Mouse (Mus musculus) lung, postnatal 10 days (tissue): ENCODE measurements around the gene Hoxd11.

Source experiments
- DNase-seq: peaks from one replicate; pipeline ENCODE4 v3.0.0; 2021

Hoxd11 gene

DNA sequence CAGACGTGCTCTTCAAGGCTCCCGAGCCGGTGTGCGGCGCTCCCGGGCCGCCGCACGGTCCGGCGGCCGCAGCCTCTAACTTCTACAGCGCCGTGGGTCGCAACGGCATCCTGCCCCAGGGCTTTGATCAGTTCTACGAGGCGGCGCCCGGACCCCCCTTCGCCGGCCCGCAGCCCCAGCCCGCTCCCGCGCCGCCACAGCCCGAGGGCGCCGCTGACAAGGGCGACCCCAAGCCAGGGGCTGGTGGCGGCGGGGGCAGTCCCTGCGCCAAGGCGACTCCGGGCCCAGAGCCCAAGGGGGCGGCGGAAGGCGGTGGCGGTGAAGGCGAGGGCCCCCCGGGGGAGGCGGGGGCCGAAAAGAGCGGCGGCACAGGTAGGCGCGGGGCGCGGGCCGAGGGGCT is 3.4 kb downstream of the Hoxd11 start:
- no peak for DNase-seq

GRCm38 (mm10) chr2:74683471-74683951 is 4.2 kb downstream of the Hoxd11 start:
- no peak for DNase-seq

DNA sequence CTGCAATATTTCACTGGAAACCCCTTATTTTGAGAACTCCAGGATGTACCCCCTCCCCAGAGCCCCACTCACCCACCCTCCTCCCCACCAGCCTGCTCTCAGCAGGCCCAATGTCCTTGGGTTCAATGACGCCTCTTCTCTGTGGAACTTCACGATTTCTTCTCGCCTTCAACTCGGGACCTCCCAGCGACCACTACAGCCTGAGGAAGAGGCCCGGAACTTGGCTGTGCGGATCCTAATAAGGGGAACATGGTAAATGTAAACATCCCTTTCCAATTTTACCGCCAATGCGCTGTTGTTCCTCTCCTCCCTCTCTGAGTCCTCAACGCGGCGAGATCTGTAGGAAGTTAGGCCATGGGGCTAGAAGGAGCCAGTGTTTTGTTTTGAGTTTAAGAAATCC is 4.7 kb downstream of the Hoxd11 start:
- no peak for DNase-seq

GRCm38 (mm10) chr2:74685059-74685603 is 5.8 kb downstream of the Hoxd11 start:
- no peak for DNase-seq

- DNase-seq: peak; percentile 67
These were observed 7.1 kb downstream of the Hoxd11 start for GRCm38 (mm10) chr2:74686301-74686987.

GRCm38 (mm10) chr2:74686988-74687697 is 7.8 kb downstream of the Hoxd11 start:
- no peak for DNase-seq

- no peak for DNase-seq
These were observed 8.6 kb downstream of the Hoxd11 start for GRCm38 (mm10) chr2:74687698-74688555.

DNA sequence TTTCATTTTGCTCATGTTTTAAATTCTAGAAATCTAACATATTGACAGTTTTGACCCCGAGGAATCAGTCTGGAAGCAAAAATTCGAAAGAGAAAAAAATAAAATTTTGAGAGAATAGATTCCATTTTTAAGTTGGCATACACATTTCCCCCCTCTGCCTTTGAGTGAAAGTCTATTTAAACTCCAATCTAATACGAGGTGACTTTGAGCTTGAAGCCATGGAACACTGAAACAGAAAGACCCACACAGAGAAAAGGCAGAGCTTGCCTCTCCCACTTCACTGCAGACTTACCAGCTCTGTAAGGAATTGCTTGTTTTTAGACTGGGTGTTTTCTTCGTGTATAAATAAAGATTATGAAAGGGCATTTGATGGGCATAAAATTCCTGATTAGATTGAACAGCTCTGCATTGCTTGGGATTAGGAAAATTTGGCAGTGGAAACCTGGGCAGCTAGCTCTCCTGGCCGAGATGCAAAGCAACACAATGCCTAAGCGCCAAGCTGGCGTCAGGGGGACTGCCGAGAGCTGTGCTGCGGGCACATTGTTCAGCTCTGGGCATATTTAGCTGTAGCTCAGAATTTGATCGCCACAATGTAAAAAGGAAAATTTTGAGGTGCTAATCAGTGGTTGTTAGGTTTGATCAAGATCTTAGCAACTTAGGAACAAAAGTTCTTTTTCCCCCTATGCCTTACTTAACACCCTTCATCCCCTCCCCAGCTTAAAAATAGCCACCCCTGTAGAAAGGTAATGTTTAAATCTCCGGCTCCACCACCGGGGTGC is 9.6 kb downstream of the Hoxd11 start:
- DNase-seq: no peak

DNA sequence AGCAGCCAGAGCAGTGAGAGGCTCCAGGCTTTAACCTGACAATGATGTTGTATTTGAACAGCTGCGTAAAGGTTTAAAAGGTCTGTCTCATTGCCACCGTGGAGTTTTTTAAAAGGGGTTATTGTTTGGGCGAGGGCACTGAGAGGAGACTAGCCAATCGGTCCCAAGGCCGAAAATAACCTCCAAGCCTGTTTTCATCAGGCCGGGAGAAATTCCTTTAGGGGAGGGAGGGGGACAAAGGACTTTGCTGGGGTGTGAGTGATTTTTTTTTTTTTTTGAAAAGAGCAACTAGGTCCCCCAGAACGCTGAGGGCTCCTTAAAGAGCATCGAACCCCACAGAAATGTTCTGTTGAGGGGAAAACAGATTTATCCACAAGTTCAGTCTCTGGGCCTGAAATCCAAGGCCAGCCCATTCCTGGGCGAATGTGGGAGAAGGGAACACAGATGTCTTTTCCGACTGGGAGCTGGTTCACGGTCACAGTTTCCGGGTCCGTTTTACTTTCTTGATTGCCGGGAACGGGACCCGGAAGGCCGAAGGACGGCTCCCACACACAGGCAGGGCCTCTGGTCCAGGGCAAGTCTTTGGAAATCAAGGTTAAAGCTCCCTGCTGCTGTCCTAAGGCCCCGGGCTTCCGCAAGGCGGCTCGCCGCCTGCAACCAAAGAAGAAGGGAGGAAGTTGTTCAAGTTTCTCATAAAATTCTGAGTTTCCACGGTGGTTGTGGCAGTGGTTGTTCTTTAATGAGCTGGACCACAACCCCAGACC is 10.4 kb downstream of the Hoxd11 start:
- DNase-seq: no peak

DNA sequence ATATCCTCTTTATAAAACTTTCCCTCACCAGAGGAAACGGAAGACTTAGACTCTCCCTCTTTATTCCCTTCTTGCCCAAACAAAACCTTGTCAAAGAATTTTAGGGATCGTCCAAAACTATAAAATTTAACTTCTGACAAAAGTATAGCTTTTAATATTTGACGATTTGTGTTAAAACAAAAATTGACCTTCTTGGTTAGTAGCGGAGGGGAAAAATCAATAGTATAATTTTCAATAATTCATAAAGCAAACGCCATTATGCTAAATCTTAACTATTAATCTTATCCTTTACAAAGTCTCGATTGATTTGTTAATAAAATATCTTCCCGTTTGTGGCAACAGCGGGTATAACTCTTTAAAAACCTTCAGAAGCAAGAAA is 11.0 kb downstream of the Hoxd11 start:
- DNase-seq: no peak

- peak; percentile 45 for DNase-seq
These were observed 11.9 kb downstream of the Hoxd11 start, which contains the start of gene Hoxd10 for GRCm38 (mm10) chr2:74691022-74691951. Hoxd10 (plus strand) TSS chr2:74691924.

DNA sequence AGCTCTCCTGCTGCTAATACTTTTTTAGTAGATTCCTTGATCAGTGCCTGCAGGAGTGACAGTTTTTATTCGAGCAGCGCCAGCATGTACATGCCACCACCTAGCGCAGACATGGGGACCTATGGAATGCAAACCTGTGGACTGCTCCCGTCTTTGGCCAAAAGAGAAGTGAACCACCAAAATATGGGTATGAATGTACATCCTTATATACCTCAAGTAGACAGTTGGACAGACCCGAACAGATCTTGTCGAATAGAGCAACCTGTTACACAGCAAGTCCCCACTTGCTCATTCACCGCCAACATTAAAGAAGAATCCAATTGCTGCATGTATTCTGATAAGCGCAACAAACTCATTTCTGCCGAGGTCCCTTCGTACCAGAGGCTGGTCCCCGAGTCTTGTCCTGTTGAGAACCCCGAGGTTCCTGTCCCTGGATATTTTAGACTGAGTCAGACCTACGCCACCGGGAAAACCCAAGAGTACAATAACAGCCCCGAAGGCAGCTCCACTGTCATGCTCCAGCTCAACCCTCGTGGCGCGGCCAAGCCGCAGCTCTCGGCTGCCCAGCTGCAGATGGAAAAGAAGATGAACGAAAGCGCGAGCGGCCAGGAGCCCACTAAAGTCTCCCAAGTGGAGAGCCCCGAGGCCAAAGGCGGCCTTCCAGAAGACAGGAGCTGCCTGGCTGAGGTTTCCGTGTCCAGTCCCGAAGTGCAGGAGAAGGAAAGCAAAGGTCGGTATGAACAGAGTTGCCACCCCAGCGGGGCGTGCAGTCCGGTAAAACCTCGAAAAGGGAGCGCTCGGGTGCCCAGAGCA is 12.8 kb downstream of the Hoxd11 start:
- DNase-seq: no peak

DNA sequence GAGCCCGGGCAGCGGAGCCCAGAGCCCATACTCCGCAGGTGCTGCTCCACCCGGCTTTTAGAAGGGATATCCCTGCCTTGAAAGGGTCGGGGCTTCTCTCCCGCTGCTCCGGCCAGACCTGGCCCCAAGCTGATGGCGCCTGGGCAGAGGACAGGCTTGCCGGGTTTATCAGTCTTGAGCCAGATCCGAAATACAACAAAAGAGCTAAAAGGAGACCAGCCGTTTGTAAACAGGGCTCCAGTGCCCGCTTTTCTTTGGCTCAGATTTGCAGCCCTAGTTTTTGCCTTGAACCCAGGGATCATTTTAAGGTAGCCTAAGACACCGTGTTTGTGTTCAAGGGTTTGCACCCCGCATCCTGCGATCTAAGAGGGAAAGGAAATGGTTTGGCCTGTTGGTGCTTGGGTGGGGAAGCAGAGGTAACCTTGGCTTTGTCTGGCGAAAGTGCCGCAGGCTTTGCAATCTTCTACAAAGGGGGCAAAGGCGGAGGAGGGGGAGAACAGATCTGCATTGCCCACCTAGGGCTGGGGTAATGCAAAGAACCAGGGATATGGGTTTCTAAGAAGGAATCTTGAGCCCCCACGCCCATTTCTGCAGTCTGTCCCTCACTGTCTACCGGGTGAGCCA is 13.6 kb downstream of the Hoxd11 start:
- no peak for DNase-seq

DNA sequence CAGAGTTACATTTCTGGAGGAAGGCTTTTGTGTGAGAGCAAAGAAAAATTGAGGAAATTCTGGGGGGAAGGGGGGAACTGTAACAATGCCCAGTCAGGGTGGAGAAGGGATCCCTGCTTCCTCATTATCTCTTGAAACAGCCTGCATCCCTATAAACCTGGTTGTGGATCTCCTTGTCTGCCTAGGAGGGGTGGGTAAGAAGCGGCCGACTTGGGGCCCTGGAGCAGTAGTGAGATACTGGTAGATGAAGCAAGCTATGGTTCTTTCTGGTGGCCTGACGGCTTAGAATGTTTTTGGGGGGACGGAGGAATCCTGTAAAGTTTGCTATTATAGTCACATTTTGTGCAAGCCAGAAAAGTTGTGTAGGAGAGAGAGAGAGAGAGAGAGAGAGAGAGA is 14.1 kb downstream of the Hoxd11 start:
- DNase-seq: no peak

DNA sequence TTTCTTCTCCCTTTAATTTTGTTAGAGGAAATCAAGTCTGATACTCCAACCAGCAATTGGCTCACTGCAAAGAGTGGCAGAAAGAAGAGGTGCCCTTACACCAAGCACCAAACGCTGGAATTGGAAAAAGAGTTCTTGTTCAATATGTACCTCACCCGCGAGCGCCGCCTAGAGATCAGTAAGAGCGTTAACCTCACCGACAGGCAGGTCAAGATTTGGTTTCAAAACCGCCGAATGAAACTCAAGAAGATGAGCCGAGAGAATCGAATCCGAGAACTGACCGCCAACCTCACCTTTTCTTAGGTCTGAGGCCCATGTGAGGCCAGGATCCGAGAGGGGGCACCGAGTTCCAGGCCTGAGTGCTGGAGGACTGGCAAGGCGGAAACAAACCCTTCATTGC is 14.7 kb downstream of the Hoxd11 start:
- DNase-seq: no peak

DNA sequence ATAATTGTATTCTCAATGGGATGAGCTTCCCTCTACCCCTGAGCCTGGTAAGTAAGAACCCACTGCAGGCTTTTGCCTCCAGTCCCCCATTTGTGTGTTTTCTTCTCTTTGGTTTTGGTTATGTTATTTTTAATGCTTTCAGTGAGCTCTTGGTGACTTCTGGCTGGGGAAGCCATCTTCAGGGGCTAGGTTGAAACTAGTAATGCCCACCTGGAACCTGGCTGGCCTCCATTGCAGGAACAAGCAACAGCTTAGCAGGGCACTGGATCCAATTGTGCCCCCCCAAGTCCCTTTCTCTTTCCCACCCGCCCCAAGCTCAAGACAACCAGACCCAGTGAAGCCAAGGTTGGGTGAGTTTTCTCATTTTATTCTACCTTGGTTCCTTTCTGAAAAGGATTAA is 16.0 kb downstream of the Hoxd11 start:
- DNase-seq: no peak

DNA sequence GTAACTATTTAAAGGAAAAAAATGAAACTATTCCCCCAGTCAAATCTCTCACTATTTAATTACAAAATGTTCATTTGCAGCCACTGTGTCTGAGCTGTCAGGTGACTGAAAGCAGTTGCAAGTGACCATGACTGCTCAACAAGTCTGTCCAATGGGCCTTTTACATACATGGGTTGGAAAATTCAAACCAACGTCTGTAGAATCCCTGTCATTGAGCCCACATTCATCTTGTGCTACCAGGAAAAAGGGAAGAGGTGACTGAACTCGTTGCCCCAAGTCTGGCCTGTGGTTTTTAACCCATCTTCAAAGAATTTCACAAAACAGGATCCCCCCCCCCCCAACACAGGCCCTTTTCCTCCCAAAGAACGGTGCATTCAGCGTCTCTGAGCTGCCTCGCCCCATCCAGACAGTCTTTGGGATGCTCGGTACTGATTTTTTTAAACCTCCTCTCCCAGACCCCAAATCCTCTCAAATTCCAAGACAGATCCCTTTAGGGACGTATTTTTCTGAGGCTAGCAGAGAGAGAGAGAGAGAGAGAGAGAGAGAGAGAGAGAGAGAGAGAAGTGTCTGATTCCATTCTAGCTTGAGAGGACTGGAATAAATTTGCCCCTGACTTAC is 16.6 kb downstream of the Hoxd11 start:
- DNase-seq: no peak
